Mouse (Mus musculus): Measurements from ENCODE around the gene Capn1. TPM values are rescaled to one million over a fixed set of nuclear protein-coding genes. Genes with fewer than 3 reads are reported as not detected.

Gene Capn1
- 64.2 and 65.9 TPM in 2 replicates for polyA plus RNA-seq (2012; rRNA removed; ENCODE audit: low replicate concordance)

GRCm38 (mm10) chr19:6015511-6016315 lies at the start of gene Capn1:
Capn1 (minus strand) TSS chr19:6015897.

DNA sequence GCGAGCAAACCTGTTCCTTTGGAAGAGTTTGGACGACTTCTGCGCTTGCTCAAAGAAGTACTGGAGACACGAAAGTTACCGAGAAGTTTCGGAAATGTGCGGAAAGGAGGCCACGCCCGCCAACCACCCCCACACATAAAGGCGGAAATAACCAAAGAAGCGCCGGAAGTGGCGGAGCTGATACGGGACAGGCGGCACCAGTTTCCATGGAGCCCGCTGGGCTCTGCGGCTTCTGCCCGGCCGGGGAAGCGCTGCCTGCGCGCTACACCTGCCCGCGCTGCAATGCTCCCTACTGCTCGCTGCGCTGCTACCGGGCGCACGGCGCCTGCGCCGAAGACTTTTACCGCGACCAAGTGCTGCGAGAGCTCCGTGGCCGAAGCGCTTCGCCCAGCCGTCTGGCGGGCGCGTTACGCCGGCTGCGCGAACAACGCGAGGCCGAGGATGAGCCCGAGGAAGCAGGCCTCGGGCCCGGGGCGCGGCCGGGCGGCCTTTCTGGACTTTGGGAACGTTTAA lies 45.4 kb upstream of the Capn1 start, which contains the start of gene Znhit2:
Gene Znhit2, plus strand, starts transcription at position 172 of the 513 bp plus-strand sequence.

DNA sequence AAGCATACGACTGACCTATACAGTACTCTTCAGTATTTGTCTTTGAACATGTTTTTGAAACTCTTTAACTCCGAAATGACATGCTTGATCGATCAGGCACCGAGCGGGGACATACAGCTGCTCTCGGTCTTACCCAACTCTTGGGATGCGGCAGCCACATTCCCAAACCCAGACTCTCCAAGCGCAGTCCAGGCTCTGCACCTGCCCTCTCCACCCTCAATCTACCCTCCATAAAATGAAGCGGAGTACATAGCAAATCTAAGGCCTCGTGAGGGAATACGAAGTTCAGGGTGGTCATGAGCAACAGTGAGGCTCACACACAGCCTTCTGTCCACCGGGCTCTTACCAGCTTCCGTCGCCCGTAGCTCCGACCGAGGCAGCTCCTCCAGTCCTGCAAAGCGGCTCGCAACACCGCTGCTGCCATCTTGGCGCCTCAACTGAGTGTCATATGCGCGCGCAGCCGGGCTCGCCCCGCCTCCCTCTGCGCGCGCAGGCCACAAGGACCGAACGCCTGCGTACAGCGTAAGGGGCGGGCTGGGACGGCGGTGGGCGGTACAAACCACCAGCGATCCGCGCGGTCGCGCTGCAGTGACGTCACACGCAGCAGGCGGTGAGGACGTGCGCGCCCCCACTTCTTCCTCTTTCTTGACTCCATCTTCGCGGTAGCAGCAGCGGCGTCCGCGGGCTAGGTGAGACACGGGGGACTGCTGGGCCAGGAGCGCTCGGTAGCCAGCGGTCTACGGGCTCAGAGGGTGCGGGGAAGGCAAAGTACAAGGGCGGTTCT lies 41.8 kb upstream of the Capn1 start, which contains the start of the genes Mrpl49 and Fau:
Gene Mrpl49, minus strand, starts transcription at position 473 of the 784 bp plus-strand sequence.
Gene Fau, plus strand, starts transcription at position 532 of the 784 bp plus-strand sequence.

DNA sequence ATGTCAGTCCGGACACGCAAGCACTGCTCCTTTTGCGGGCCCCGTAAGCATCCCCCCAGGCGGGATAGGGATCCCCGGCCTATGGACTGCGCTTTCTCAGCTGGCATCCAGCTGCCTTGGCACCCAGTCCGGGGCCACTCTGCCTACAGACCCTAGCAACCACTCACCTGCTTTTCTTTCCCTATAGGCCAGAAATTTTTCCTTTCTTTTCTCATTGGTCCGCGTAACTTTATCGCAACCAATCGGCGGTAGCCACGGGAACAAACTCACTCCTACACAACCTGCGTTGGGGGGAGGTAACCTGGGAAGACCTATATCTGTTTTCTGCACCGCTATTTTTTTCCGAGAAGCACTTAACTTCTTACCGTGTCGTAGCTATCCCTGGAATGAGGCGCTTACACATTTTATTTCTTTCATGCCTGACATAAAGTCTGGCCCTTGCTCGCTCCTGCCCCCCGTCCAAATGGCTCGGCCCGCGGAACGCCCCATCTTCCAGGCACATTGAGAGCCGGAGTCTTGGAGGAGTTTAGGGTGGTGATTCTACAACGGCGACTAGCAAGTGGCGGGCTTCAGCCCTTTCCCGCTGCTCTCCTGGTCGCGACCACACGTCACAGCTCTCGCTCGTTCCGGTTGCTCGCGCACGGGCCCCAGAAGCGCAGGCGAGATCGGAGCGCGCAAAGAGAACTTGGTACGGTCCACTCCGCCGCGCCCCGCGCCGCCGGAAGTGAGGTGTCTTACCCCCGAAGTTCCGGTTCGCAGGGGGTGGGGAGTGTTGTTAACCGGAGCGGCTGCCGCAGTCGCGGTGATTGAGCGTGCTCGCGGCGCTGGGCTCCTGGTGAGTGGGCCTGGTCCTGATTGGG lies 30.8 kb upstream of the Capn1 start, which contains the start of gene Syvn1:
Gene Syvn1, plus strand, starts transcription at position 283 of the 860 bp plus-strand sequence.

DNA sequence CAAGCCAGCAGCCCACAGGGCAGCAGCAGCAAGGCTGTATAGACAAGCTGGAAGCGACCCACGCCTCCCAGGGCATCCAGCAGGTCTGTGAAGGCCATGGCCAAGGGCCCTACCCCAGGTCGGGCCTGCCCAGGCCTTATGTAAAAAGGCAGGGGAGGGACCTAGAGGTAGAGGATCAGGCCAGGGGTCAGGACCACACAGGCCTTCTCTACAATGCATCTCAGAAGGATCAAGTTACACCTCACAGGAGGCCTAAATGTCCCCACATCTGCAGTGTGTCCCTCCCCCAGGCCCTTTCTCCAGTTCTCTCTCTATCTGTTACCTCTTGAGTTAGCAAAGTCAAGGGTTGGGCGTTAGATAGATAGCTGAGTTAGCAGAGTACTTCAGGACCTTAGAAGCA lies 29.7 kb downstream of the Capn1 start, which contains the start of gene Slc22a20:
Gene Slc22a20, minus strand, starts transcription at position 101 of the 400 bp plus-strand sequence.

GRCm38 (mm10) chr19:5963883-5964562 lies 51.7 kb downstream of the Capn1 start, which contains the start of gene Pola2:
Pola2 (minus strand) TSS chr19:5964202.

Other genes starting within 250 kb of the Capn1 start
- 105 and 131 TPM in 2 replicates for gene Scyl1, start 244.5 kb downstream of the Capn1 start, polyA plus RNA-seq (2012; rRNA removed; ENCODE audit: low replicate concordance)
- gene Frmd8, start 140.6 kb downstream of the Capn1 start, polyA plus RNA-seq (2012; rRNA removed; ENCODE audit: low replicate concordance), result 32.4 and 48.8 TPM in 2 replicates
- 37.0 and 41.5 TPM in 2 replicates for gene Slc25a45, start 138.1 kb downstream of the Capn1 start, polyA plus RNA-seq (2012; rRNA removed; ENCODE audit: low replicate concordance)
- 0.32 and 0.38 TPM in 2 replicates for gene Tigd3, start 121.7 kb downstream of the Capn1 start, polyA plus RNA-seq (2012; rRNA removed; ENCODE audit: low replicate concordance)
- gene Dpf2, start 102.9 kb downstream of the Capn1 start, polyA plus RNA-seq (2012; rRNA removed; ENCODE audit: low replicate concordance), result 74.6 and 123 TPM in 2 replicates
- gene Cdc42ep2, start 91.1 kb downstream of the Capn1 start, polyA plus RNA-seq (2012; rRNA removed; ENCODE audit: low replicate concordance), result 13.5 and 26.4 TPM in 2 replicates
- gene Pola2, start 51.7 kb downstream of the Capn1 start, polyA plus RNA-seq (2012; rRNA removed; ENCODE audit: low replicate concordance), result 40.1 and 53.8 TPM in 2 replicates
- gene Slc22a20, start 29.8 kb downstream of the Capn1 start, polyA plus RNA-seq (2012; rRNA removed; ENCODE audit: low replicate concordance), result not detected in 2 replicates
- gene Syvn1, start 30.7 kb upstream of the Capn1 start, polyA plus RNA-seq (2012; rRNA removed; ENCODE audit: low replicate concordance), result 54.9 and 85.1 TPM in 2 replicates
- 14.1 and 24.4 TPM in 2 replicates for gene Mrpl49, start 41.9 kb upstream of the Capn1 start, polyA plus RNA-seq (2012; rRNA removed; ENCODE audit: low replicate concordance)
- gene Fau, start 41.9 kb upstream of the Capn1 start, polyA plus RNA-seq (2012; rRNA removed; ENCODE audit: low replicate concordance), result 1,145 and 2,495 TPM in 2 replicates
- gene Znhit2, start 45.3 kb upstream of the Capn1 start, polyA plus RNA-seq (2012; rRNA removed; ENCODE audit: low replicate concordance), result 40.9 and 104 TPM in 2 replicates
- gene Tm7sf2, start 52.5 kb upstream of the Capn1 start, polyA plus RNA-seq (2012; rRNA removed; ENCODE audit: low replicate concordance), result 37.7 and 55.5 TPM in 2 replicates
- gene Vps51, start 61.3 kb upstream of the Capn1 start, polyA plus RNA-seq (2012; rRNA removed; ENCODE audit: low replicate concordance), result 71.5 and 79.3 TPM in 2 replicates
- gene Tmem262, start 64.1 kb upstream of the Capn1 start, polyA plus RNA-seq (2012; rRNA removed; ENCODE audit: low replicate concordance), result 0.68 TPM in 1 of 2 replicates, not detected in the other
- 0.51 TPM in 1 of 2 replicates, not detected in the other for gene Gm28374, start 66.4 kb upstream of the Capn1 start, polyA plus RNA-seq (2012; rRNA removed; ENCODE audit: low replicate concordance)
- gene Zfpl1, start 69.1 kb upstream of the Capn1 start, polyA plus RNA-seq (2012; rRNA removed; ENCODE audit: low replicate concordance), result 101 and 107 TPM in 2 replicates
- 0.92 and 0.93 TPM in 2 replicates for gene Cdca5, start 69.1 kb upstream of the Capn1 start, polyA plus RNA-seq (2012; rRNA removed; ENCODE audit: low replicate concordance)
- gene AC131692.1, start 78.5 kb upstream of the Capn1 start, polyA plus RNA-seq (2012; rRNA removed; ENCODE audit: low replicate concordance), result not detected in 2 replicates
- gene Naaladl1, start 89.9 kb upstream of the Capn1 start, polyA plus RNA-seq (2012; rRNA removed; ENCODE audit: low replicate concordance), result 0.19 and 0.37 TPM in 2 replicates
- gene Sac3d1, start 102.8 kb upstream of the Capn1 start, polyA plus RNA-seq (2012; rRNA removed; ENCODE audit: low replicate concordance), result 22.6 and 60.4 TPM in 2 replicates
- gene Snx15, start 112.4 kb upstream of the Capn1 start, polyA plus RNA-seq (2012; rRNA removed; ENCODE audit: low replicate concordance), result 37.7 and 57.2 TPM in 2 replicates
- gene Batf2, start 125.1 kb upstream of the Capn1 start, polyA plus RNA-seq (2012; rRNA removed; ENCODE audit: low replicate concordance), result 7.9 and 11.2 TPM in 2 replicates
- 175 and 200 TPM in 2 replicates for gene Arl2, start 125.7 kb upstream of the Capn1 start, polyA plus RNA-seq (2012; rRNA removed; ENCODE audit: low replicate concordance)
- 0.11 TPM in 1 of 2 replicates, not detected in the other for gene Majin, start 168.5 kb upstream of the Capn1 start, polyA plus RNA-seq (2012; rRNA removed; ENCODE audit: low replicate concordance)
- 0.78 and 1.8 TPM in 2 replicates for gene Gpha2, start 210.5 kb upstream of the Capn1 start, polyA plus RNA-seq (2012; rRNA removed; ENCODE audit: low replicate concordance)
- gene Ppp2r5b, start 220.0 kb upstream of the Capn1 start, polyA plus RNA-seq (2012; rRNA removed; ENCODE audit: low replicate concordance), result 76.3 and 129 TPM in 2 replicates
- gene Atg2a, start 225.8 kb upstream of the Capn1 start, polyA plus RNA-seq (2012; rRNA removed; ENCODE audit: low replicate concordance), result 50.4 and 85.0 TPM in 2 replicates

All from mammary gland, adult 2 months (tissue).